Mouse (Mus musculus) B cell, adult 2 months (primary cell): ENCODE data around the gene Mettl5.
A peak's percentile ranks its signal among the peaks of the same experiment; 100 is the strongest.
"Not testable (repeated sequence)": the region's sequence is repeated elsewhere in the genome, so short reads cannot be mapped to it uniquely, and the experiment has no call there.

Experiments
- DNase-seq, 2 experiments: peaks; one replicate each; pipeline ENCODE4 v3.0.0; 2022

Gene Mettl5

GRCm38 (mm10) chr2:69885451-69886305, at the start of gene Mettl5:
Gene Mettl5, minus strand, starts transcription at chr2:69885615.
- DNase-seq = peak; percentile 91

GRCm38 (mm10) chr2:69924943-69925342, 39.5 kb upstream of the Mettl5 start:
- DNase-seq = no peak

GRCm38 (mm10) chr2:69917301-69917700, 31.9 kb upstream of the Mettl5 start:
- no peak for DNase-seq

GRCm38 (mm10) chr2:69912801-69913200, 27.4 kb upstream of the Mettl5 start:
- DNase-seq = no peak

- not testable (repeated sequence) for DNase-seq
Measured at GRCm38 (mm10) chr2:69907394-69907793, 22.0 kb upstream of the Mettl5 start.

GRCm38 (mm10) chr2:69903541-69903940, 18.1 kb upstream of the Mettl5 start:
- no peak for DNase-seq

GRCm38 (mm10) chr2:69897618-69898575, 12.5 kb upstream of the Mettl5 start:
- DNase-seq = peak; percentile 50 to 61

GRCm38 (mm10) chr2:69897039-69897617, 11.7 kb upstream of the Mettl5 start, which contains the start of gene Ubr3:
Gene Ubr3, plus strand, starts transcription at chr2:69897246.
- DNase-seq = peak; percentile 99

GRCm38 (mm10) chr2:69896224-69896581, 10.8 kb upstream of the Mettl5 start:
- DNase-seq = no peak

- peak; percentile 55 to 61 for DNase-seq
Measured at GRCm38 (mm10) chr2:69895502-69896223, 10.2 kb upstream of the Mettl5 start.

- no peak for DNase-seq
Measured at GRCm38 (mm10) chr2:69893891-69894290, 8.5 kb upstream of the Mettl5 start.

- no peak for DNase-seq
Measured at GRCm38 (mm10) chr2:69893145-69893544, 7.7 kb upstream of the Mettl5 start.

- no peak for DNase-seq
Measured at GRCm38 (mm10) chr2:69890843-69891242, 5.4 kb upstream of the Mettl5 start.

GRCm38 (mm10) chr2:69888957-69889356, 3.5 kb upstream of the Mettl5 start:
- DNase-seq = no peak

GRCm38 (mm10) chr2:69885050-69885449, 365 bp downstream of the Mettl5 start:
- no peak for DNase-seq

GRCm38 (mm10) chr2:69884581-69884980, 834 bp downstream of the Mettl5 start:
- DNase-seq = no peak

GRCm38 (mm10) chr2:69883990-69884391, 1.4 kb downstream of the Mettl5 start:
- DNase-seq = peak; percentile 32 to 39

GRCm38 (mm10) chr2:69862117-69862657, 23.2 kb downstream of the Mettl5 start:
- peak in 1 of 2 experiments; percentile 17 for DNase-seq

- DNase-seq = peak; percentile 93 to 95
Measured at GRCm38 (mm10) chr2:69861485-69862091, 23.8 kb downstream of the Mettl5 start, which contains the start of gene Ssb. Gene Ssb, plus strand, starts transcription at chr2:69861562.

- peak; percentile 22 to 42 for DNase-seq
Measured at GRCm38 (mm10) chr2:69860972-69861452, 24.4 kb downstream of the Mettl5 start.

GRCm38 (mm10) chr2:69857882-69858281, 27.5 kb downstream of the Mettl5 start:
- peak in 1 of 2 experiments; percentile 11 for DNase-seq
